Mouse (Mus musculus): ENCODE measurements around the gene Myo9b.

- peak; percentile 50 for TF ChIP-seq CTCF (IDR thresholded peaks at IDR 0.05)
- TF ChIP-seq EP300 (IDR thresholded peaks at IDR 0.05): no peak
These were observed 16.0 kb downstream of the Myo9b start for GRCm38 (mm10) chr8:71288441-71288949.

All from lung, postnatal 0 days (tissue).